Mouse (Mus musculus) kidney, embryonic 14.5 days (tissue): ENCODE measurements around the gene Pla1a. TPM values are rescaled to one million over a fixed set of nuclear protein-coding genes. Genes with fewer than 3 reads are reported as not detected.

Experiments
- polyA plus RNA-seq: library from polyadenylated mRNA; unstranded; fragments of >200 nt; fragmentation: Nextera tagmentation; extraction: Ambion mirVana; gene quantifications from 2 replicates; pipeline ENCODE4 v1.2.1, GENCODE M21; 2014

Pla1a gene
- polyA plus RNA-seq, 1 experiment from 2014 or later: 0.79 TPM

Other genes with a start within 250 kb of the Pla1a start
- 0.19 TPM in 1 of 2 replicates, not detected in the other for gene Nr1i2, start 138.3 kb downstream of the Pla1a start, polyA plus RNA-seq
- gene Maats1, start 91.0 kb downstream of the Pla1a start, polyA plus RNA-seq: 0.11 TPM in 1 of 2 replicates, not detected in the other
- 148 and 203 TPM in 2 replicates for gene Cox17, start 86.2 kb downstream of the Pla1a start, polyA plus RNA-seq
- not detected in 2 replicates for gene Gm21987, start 86.1 kb downstream of the Pla1a start, polyA plus RNA-seq
- 0.11 and 0.35 TPM in 2 replicates for gene Popdc2, start 70.9 kb downstream of the Pla1a start, polyA plus RNA-seq
- gene Adprh, start 19.6 kb upstream of the Pla1a start, polyA plus RNA-seq: 82.6 and 98.3 TPM in 2 replicates
- 0.34 and 0.51 TPM in 2 replicates for gene Cd80, start 22.4 kb upstream of the Pla1a start, polyA plus RNA-seq
- 29.1 and 31.8 TPM in 2 replicates for gene Timmdc1, start 89.5 kb upstream of the Pla1a start, polyA plus RNA-seq
- 50.9 and 63.5 TPM in 2 replicates for gene Poglut1, start 117.1 kb upstream of the Pla1a start, polyA plus RNA-seq
- 90.5 and 121 TPM in 2 replicates for gene Tmem39a, start 125.6 kb upstream of the Pla1a start, polyA plus RNA-seq